Comparison of ENCODE assay signal across 8 mouse cellular contexts in genomic region chr15:9073067-9073608, GRCm38 (mm10). TPM values are rescaled to one million over a fixed set of nuclear protein-coding genes. Genes with fewer than 3 reads are reported as not detected.
DNase-seq lines count a peak whose midpoint lies in the region; ATAC-seq and TF ChIP-seq lines count a peak whose summit lies in the region.

No protein-coding gene starts in this region.

- TF ChIP-seq CTCF in spleen, adult 2 months (IDR thresholded peaks at IDR 0.05; ENCODE audit: extremely low read depth, insufficient read depth, insufficient read length, insufficient replicate concordance) = no peak

- H3K27ac ChIP-seq in spleen, adult 2 months (ENCODE audit: insufficient read depth, low read length) = no peak overlapping the region
- no peak overlapping the region for H3K27ac ChIP-seq in limb, embryonic 14.5 days (replicated peaks; ENCODE audit: low read depth, low read length)
- peak overlapping the region; percentile 93 for H3K27ac ChIP-seq in stomach, embryonic 16.5 days (ENCODE audit: low read length)

- no peak for TF ChIP-seq POLR2A in spleen, adult 2 months (IDR thresholded peaks at IDR 0.05; ENCODE audit: low read depth, low read length)
- no peak for TF ChIP-seq POLR2A in limb, embryonic 14.5 days (IDR thresholded peaks at IDR 0.05; ENCODE audit: borderline replicate concordance, extremely low read depth, insufficient read depth, insufficient read length)

- no peaks in the 10 kb centered on the region for H3K4me1 ChIP-seq in spleen, adult 2 months (ENCODE audit: control insufficient read depth, insufficient read depth, insufficient read length)
- H3K4me1 ChIP-seq in limb, embryonic 14.5 days (ENCODE audit: control insufficient read depth, insufficient read depth, low read length) = peaks cover 23% of the 10 kb centered on the region
- peaks cover 40% of the 10 kb centered on the region for H3K4me1 ChIP-seq in stomach, embryonic 16.5 days (ENCODE audit: control insufficient read depth, insufficient read depth, low read length)

- WGBS in spleen, adult 2 months = 46% methylated on average over 12 of the region's 12 CpGs
- 42% methylated on average over 12 of the region's 12 CpGs for WGBS in limb, embryonic 14.5 days
- WGBS in stomach, embryonic 16.5 days = 21% methylated on average over 12 of the region's 12 CpGs

- H3K4me2 ChIP-seq in limb, embryonic 14.5 days (replicated peaks; ENCODE audit: low read depth, low read length, severe bottlenecking) = peak overlapping the region; percentile 79
- H3K4me2 ChIP-seq in stomach, embryonic 16.5 days (ENCODE audit: low read depth, low read length) = peak overlapping the region; percentile 94

- H3K36me3 ChIP-seq in spleen, adult 2 months (ENCODE audit: control insufficient read depth, insufficient read depth, low read length) = no peaks in the 10 kb centered on the region
- H3K36me3 ChIP-seq in limb, embryonic 14.5 days (ENCODE audit: control insufficient read depth, insufficient read depth, low read length) = no peaks in the 10 kb centered on the region
- H3K36me3 ChIP-seq in stomach, embryonic 16.5 days (ENCODE audit: control insufficient read depth, insufficient read depth, low read length) = no peaks in the 10 kb centered on the region

- peak; percentile 47 for DNase-seq in adrenal gland, adult 2 months
- DNase-seq in adrenal gland, postnatal 25 days = no peak
- DNase-seq in spleen, adult 2 months (ENCODE audit: low read depth in 1 of 2, low spot score in 2 of 2) = no peak
- no peak for DNase-seq in spleen, adult 18-20 months
- DNase-seq in limb, embryonic 14.5 days (ENCODE audit: low spot score) = no peak

- no peaks in the 10 kb centered on the region for H3K27me3 ChIP-seq in spleen, adult 2 months (ENCODE audit: control insufficient read depth, insufficient read depth, low read length)
- no peaks in the 10 kb centered on the region for H3K27me3 ChIP-seq in limb, embryonic 14.5 days (ENCODE audit: control insufficient read depth, insufficient read depth, low read length)
- no peaks in the 10 kb centered on the region for H3K27me3 ChIP-seq in stomach, embryonic 16.5 days (ENCODE audit: control insufficient read depth, insufficient read depth, low read length)

- peak overlapping the region; percentile 39; the same call in 1 of the 2 replicates for H3K4me3 ChIP-seq in spleen, adult 2 months (ENCODE audit: extremely low read depth, insufficient read depth, insufficient read length)
- peak overlapping the region; percentile 92 for H3K4me3 ChIP-seq in limb, embryonic 14.5 days (replicated peaks; ENCODE audit: low read length)
- H3K4me3 ChIP-seq in stomach, embryonic 16.5 days (replicated peaks; ENCODE audit: low read length) = peak overlapping the region; percentile 92

- no peak overlapping the region for H3K9ac ChIP-seq in limb, embryonic 14.5 days (ENCODE audit: low read depth, low read length, severe bottlenecking)
- peak overlapping the region; percentile 95 for H3K9ac ChIP-seq in stomach, embryonic 16.5 days (ENCODE audit: low read length)

- H3K9me3 ChIP-seq in limb, embryonic 14.5 days (ENCODE audit: control insufficient read depth, low read length) = no peaks in the 10 kb centered on the region
- H3K9me3 ChIP-seq in stomach, embryonic 16.5 days (replicated peaks; ENCODE audit: control insufficient read depth, low read length) = no peaks in the 10 kb centered on the region

- no peak for ATAC-seq in limb, embryonic 14.5 days (ENCODE audit: low FRiP score, low read depth)
- no peak for ATAC-seq in stomach, embryonic 16.5 days (ENCODE audit: insufficient read depth, low FRiP score)
- ATAC-seq in cerebellum, adult (ENCODE audit: insufficient number of reproducible peaks, low FRiP score, low TSS enrichment) = no peak
- no peak for ATAC-seq in megakaryocyte progenitor cell, adult 5-6 weeks (replicated peaks; ENCODE audit: poor library complexity)

RNA-seq across cellular contexts. Expression of gene Nadk2, which starts 2.1 kb away (rescaled TPM):
- 10 to 100 TPM; 56.3 to 57.9 TPM for total RNA-seq in adrenal gland, adult 2 months (2021)
- 13.7 and 17.3 TPM in 2 replicates for polyA plus RNA-seq in adrenal gland, adult 2 months (2012; rRNA removed)
- 73.3 and 79.6 TPM in 2 replicates for total RNA-seq in adrenal gland, postnatal 25 days (2021)
- polyA plus RNA-seq in spleen, adult 2 months (2012; rRNA removed) = 11.6 and 12.9 TPM in 2 replicates
- 29.2 and 31.6 TPM in 2 replicates for polyA plus RNA-seq in limb, embryonic 14.5 days (2012; rRNA removed)
- 26.7 and 28.2 TPM in 2 replicates for polyA plus RNA-seq in limb, embryonic 14.5 days (2014; fragmentation: Nextera tagmentation; extraction: Ambion mirVana)
- polyA plus RNA-seq in stomach, embryonic 16.5 days (2015; fragmentation: Nextera tagmentation; extraction: Ambion mirVana) = 21.2 and 29.7 TPM in 2 replicates
- total RNA-seq in megakaryocyte progenitor cell, adult 5-6 weeks (2015) = 64.3 and 68.6 TPM in 2 replicates
- 59.7 and 73.9 TPM in 2 replicates for total RNA-seq in megakaryocyte progenitor cell, adult 5-6 weeks (2017)

Comparison
In these comparisons a context has a peak if more than half of its experiments do, and no peak if none do; other contexts are left out.
1. H3K4me3 ChIP-seq: peak in every context shown above with its lines; median percentile 92 in limb, embryonic 14.5 days; 92 in stomach, embryonic 16.5 days; 39 in spleen, adult 2 months.